Mouse (Mus musculus): ENCODE results near the gene Letm1. TPM values are rescaled to one million over a fixed set of nuclear protein-coding genes. Genes with fewer than 3 reads are reported as not detected.

Letm1 gene
- total and polyA plus RNA-seq, 2 experiments from 2014 or later, result 59.9 to 83.9 TPM

DNA sequence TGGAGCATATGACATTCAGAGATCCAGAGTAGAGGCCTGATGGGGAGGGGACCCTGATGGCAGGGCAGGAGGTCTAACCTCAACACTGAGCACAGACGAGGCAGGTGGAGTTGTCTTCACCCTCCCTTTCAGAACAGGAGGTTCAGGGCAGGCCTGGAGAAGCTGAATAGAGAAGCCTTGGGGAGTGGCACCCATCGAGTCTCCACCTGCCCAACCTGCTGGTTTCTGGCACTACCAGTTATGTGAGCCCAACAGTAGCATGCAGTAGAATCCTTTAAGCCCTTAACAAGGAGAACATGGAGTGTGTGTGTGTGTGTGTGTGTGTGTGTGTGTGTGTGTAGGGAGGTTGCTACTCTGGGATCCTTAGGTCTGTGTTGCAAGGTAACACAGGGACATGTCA, 70.1 kb downstream of the Letm1 start:
- H3K27ac ChIP-seq, result no peak overlapping the region
- ATAC-seq (no peak), DNase-seq (ENCODE audit: low spot score) (no peak)
- no peaks in the 10 kb centered on the region for H3K9me3 ChIP-seq (ENCODE audit: low read length)
- 86% methylated on average over 2 of the region's 2 CpGs for WGBS
- H3K36me3 ChIP-seq (ENCODE audit: insufficient read depth, low read length), result no peaks in the 10 kb centered on the region
- no peak overlapping the region for H3K4me2 ChIP-seq (ENCODE audit: low read depth, low read length)
- no peak overlapping the region for H3K4me3 ChIP-seq (ENCODE audit: low read length)
- no peak overlapping the region for H3K9ac ChIP-seq (replicated peaks; ENCODE audit: low read length)
- H3K27me3 ChIP-seq (ENCODE audit: insufficient read depth, low read length), result no peaks in the 10 kb centered on the region
- no peak for TF ChIP-seq CTCF (IDR thresholded peaks at IDR 0.05; ENCODE audit: low read depth)
- H3K4me1 ChIP-seq (ENCODE audit: insufficient read depth, low read length), result no peaks in the 10 kb centered on the region

GRCm38 (mm10) chr5:33709037-33709436, 73.6 kb downstream of the Letm1 start:
- Histone ChIP-seq H3K9me3 (ENCODE audit: low read length) (no peaks in the 10 kb centered on the region), H3K27me3 (ENCODE audit: insufficient read depth, low read length) (no peaks in the 10 kb centered on the region), H3K27ac (no peak overlapping the region), H3K4me3 (ENCODE audit: low read length) (no peak overlapping the region), H3K4me2 (ENCODE audit: low read depth, low read length) (no peak overlapping the region), H3K4me1 (ENCODE audit: insufficient read depth, low read length) (0 out of 2 replicates have a peak, but pooled peaks cover 2% of the 10 kb centered on the region), H3K9ac (replicated peaks; ENCODE audit: low read length) (no peak overlapping the region), H3K36me3 (ENCODE audit: insufficient read depth, low read length) (no peaks in the 10 kb centered on the region)
- ATAC-seq (no peak), DNase-seq (ENCODE audit: low spot score) (no peak)
- TF ChIP-seq CTCF (IDR thresholded peaks at IDR 0.05; ENCODE audit: low read depth), result no peak
- WGBS, result 17% methylated on average over 2 of the region's 2 CpGs

- TF ChIP-seq CTCF (IDR thresholded peaks at IDR 0.05; ENCODE audit: low read depth), result no peak
- ATAC-seq (no peak), DNase-seq (ENCODE audit: low spot score) (no peak)
- H3K4me1 ChIP-seq (ENCODE audit: insufficient read depth, low read length), result 0 out of 2 replicates have a peak, but pooled peaks cover 4% of the 10 kb centered on the region
- WGBS, result 51% methylated on average over 4 of the region's 4 CpGs
- no peak overlapping the region for H3K27ac ChIP-seq
- H3K36me3 ChIP-seq (ENCODE audit: insufficient read depth, low read length), result no peaks in the 10 kb centered on the region
- H3K4me2 ChIP-seq (ENCODE audit: low read depth, low read length), result no peak overlapping the region
- no peak overlapping the region for H3K4me3 ChIP-seq (ENCODE audit: low read length)
- H3K9ac ChIP-seq (replicated peaks; ENCODE audit: low read length), result no peak overlapping the region
- no peaks in the 10 kb centered on the region for H3K9me3 ChIP-seq (ENCODE audit: low read length)
- H3K27me3 ChIP-seq (ENCODE audit: insufficient read depth, low read length), result no peaks in the 10 kb centered on the region
These were observed 75.5 kb downstream of the Letm1 start for GRCm38 (mm10) chr5:33707163-33707562.

GRCm38 (mm10) chr5:33706350-33706629, 76.3 kb downstream of the Letm1 start:
- 80% methylated on average over 1 of the region's 1 CpGs for WGBS
- Histone ChIP-seq H3K36me3 (ENCODE audit: insufficient read depth, low read length) (no peaks in the 10 kb centered on the region), H3K4me2 (ENCODE audit: low read depth, low read length) (no peak overlapping the region), H3K4me1 (ENCODE audit: insufficient read depth, low read length) (0 out of 2 replicates have a peak, but pooled peaks cover 4% of the 10 kb centered on the region), H3K4me3 (ENCODE audit: low read length) (no peak overlapping the region), H3K27ac (peak overlapping the region; percentile 73), H3K9me3 (ENCODE audit: low read length) (no peaks in the 10 kb centered on the region), H3K27me3 (ENCODE audit: insufficient read depth, low read length) (no peaks in the 10 kb centered on the region; the same call in 1 of the 2 replicates), H3K9ac (replicated peaks; ENCODE audit: low read length) (no peak overlapping the region)
- no peak for DNase-seq (ENCODE audit: low spot score)
- no peak for ATAC-seq
- no peak for TF ChIP-seq CTCF (IDR thresholded peaks at IDR 0.05; ENCODE audit: low read depth)

DNA sequence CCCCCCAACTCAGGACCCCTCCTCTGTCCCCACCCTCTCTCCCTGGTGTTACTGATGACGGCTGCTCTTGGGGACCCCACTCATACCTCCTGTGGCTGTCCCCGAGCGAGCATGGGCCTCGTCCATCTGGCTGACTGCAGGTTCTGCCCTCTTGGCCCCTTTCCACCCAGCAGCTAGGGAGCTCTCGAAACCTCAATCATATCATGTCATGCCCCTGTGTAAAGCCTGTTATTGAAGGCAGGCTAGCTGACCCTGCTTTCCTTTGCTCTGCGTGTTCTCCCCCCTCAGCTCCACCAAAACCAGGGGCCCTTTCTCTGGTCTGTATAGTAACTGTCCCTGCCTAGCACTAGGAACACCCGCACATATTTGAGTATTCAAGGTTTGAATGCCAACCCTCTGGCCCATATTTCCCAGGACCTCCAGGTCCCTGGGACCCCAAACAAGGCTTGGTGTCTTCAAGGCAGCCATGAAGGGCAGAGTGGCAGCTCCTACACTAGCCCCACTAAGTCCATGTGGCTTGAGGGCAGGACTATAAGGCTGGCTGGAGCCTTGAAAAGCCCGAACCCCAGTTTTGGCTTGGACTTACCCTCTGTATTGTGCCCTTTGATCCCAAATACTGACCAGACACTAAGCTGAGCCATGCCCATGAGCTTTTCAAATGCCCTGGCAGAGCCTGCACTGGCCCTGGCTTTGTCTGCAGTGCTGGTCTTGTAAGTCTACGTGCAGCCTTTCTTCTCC, 76.8 kb downstream of the Letm1 start:
- no peak for TF ChIP-seq CTCF (IDR thresholded peaks at IDR 0.05; ENCODE audit: low read depth)
- H3K36me3 ChIP-seq (ENCODE audit: insufficient read depth, low read length), result no peaks in the 10 kb centered on the region
- ATAC-seq (no peak), DNase-seq (ENCODE audit: low spot score) (peak; percentile 35)
- H3K4me2 ChIP-seq (ENCODE audit: low read depth, low read length), result no peak overlapping the region
- no peaks in the 10 kb centered on the region for H3K9me3 ChIP-seq (ENCODE audit: low read length)
- no peak overlapping the region for H3K4me3 ChIP-seq (ENCODE audit: low read length)
- no peak overlapping the region for H3K9ac ChIP-seq (replicated peaks; ENCODE audit: low read length)
- peak overlapping the region; percentile 73 for H3K27ac ChIP-seq
- H3K4me1 ChIP-seq (ENCODE audit: insufficient read depth, low read length), result 0 out of 2 replicates have a peak, but pooled peaks cover 4% of the 10 kb centered on the region
- WGBS, result 23% methylated on average over 9 of the region's 9 CpGs
- no peaks in the 10 kb centered on the region; the same call in 1 of the 2 replicates for H3K27me3 ChIP-seq (ENCODE audit: insufficient read depth, low read length)

- Histone ChIP-seq H3K27ac (peak overlapping the region; percentile 73), H3K4me2 (ENCODE audit: low read depth, low read length) (no peak overlapping the region), H3K36me3 (ENCODE audit: insufficient read depth, low read length) (no peaks in the 10 kb centered on the region), H3K9ac (replicated peaks; ENCODE audit: low read length) (no peak overlapping the region), H3K4me1 (ENCODE audit: insufficient read depth, low read length) (0 out of 2 replicates have a peak, but pooled peaks cover 7% of the 10 kb centered on the region), H3K9me3 (ENCODE audit: low read length) (no peaks in the 10 kb centered on the region), H3K4me3 (ENCODE audit: low read length) (no peak overlapping the region), H3K27me3 (ENCODE audit: insufficient read depth, low read length) (no peaks in the 10 kb centered on the region; the same call in 1 of the 2 replicates)
- WGBS, result 12% methylated on average over 11 of the region's 11 CpGs
- TF ChIP-seq CTCF (IDR thresholded peaks at IDR 0.05; ENCODE audit: low read depth), result no peak
- ATAC-seq (peak; percentile 92), DNase-seq (ENCODE audit: low spot score) (peak; percentile 78)
These were observed 77.5 kb downstream of the Letm1 start for GRCm38 (mm10) chr5:33704945-33705611.
